Mouse (Mus musculus): ENCODE results near the gene Mrpl4. TPM values are rescaled to one million over a fixed set of nuclear protein-coding genes. Genes with fewer than 3 reads are reported as not detected.
A peak's percentile ranks its signal among the peaks of the same experiment; 100 is the strongest.

Mrpl4 gene
- total and polyA plus RNA-seq, 3 experiments = 42.1 to 103 (median 94.8) TPM

DNA sequence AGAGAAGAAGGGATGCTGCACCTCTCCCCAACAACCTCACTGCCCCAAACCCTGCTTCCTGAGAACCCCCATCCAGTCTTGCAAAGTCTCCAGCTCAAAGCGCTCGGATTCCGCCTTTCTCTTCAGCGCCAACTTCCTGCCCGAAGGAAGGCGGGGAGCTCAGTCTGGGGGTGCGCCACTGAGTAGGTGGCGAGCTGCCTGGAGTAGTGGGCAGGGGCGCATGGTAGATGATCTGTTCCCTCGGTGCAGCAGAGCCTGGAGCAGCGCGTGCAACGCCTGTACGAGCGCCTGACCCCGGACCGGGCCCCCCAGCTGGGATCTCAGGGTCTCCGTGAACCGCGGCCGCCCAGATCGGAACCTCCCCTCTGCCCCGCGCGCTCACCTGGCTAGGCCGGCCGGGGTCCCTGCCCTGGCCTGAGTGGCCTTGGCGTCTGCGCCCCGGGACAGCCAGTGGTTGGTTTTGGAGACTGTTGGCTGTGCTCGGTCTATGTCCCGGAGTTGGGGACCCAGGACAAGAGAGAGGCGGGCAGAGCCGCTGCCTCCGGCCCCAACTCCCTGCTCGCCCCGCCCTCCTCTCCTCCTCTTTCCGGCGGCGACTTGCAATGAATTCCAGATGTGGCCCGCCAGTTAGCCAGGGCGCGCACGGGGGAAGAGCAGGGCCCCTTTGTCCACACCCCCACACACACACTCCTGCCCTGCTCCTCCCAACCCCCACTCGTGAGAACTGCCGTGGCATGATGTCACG lies 26.1 kb upstream of the Mrpl4 start, which contains the start of gene S1pr2 (continued):
- no peak for TF ChIP-seq JUN (IDR thresholded peaks at IDR 0.05; ENCODE audit: insufficient read depth, low read depth, low read length)
- no peak for TF ChIP-seq JUND (conservative IDR thresholded peaks at IDR 0.05; ENCODE audit: low read depth, low read length)
- TF ChIP-seq E2F4 (IDR thresholded peaks at IDR 0.05; ENCODE audit: insufficient replicate concordance, low read depth, low read length) = no peak
- peak; percentile 36; the same call in 1 of the 2 replicates for TF ChIP-seq TCF12 (IDR thresholded peaks at IDR 0.05; ENCODE audit: low read depth, low read length)
- no peak for TF ChIP-seq SIN3A (IDR thresholded peaks at IDR 0.05; ENCODE audit: low read length)
- no peak for TF ChIP-seq RCOR1 (conservative IDR thresholded peaks at IDR 0.05; ENCODE audit: low read depth, low read length)
- TF ChIP-seq ETS1 (conservative IDR thresholded peaks at IDR 0.05; ENCODE audit: low read depth, low read length) = peak; percentile 81
- TF ChIP-seq ZNF384 (IDR thresholded peaks at IDR 0.05; ENCODE audit: low read depth, low read length) = no peak
- TF ChIP-seq MAZ (IDR thresholded peaks at IDR 0.05; ENCODE audit: low read depth, low read length) = peak; percentile 78

DNA sequence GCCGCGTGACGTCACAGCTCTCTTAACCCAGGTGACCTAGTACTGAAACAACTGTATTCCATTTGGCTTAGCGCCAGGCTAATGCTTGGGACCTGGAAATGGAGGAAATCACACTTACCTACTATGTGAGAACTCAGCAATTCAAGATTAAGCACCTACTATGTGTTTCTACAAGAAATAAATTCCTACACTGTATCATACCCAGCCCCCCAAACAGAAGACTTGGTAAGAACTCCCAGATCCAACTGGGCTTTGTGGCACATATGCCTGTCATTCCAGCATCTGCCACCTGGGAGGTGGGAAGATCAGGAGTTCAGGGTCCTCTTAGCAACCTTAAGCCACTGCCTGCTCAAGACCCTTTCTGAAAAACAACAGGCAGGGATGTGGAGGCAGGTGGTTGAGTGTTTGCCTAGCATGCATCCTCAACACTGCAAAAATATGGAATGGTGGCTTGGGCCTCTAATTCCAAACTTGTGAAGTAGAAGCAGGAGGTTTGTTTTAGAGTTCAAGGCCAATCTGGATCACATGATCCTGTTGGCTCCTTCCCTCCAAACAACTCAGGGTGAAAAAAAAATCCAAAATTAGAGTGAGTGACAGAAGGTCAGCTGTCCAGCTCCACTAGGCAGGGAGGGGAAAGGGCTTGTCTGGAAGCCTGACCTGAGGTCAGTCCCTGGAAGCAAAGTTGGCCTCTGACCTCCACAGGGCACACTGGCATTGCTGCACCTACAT lies 25.4 kb upstream of the Mrpl4 start:
- H3K4me3 ChIP-seq (replicated peaks in 1 of 3; ENCODE audit: low read depth in 2 of 3, low read length in 2 of 3, poor library complexity in 1 of 3) = peak overlapping the region; percentile 74 to 79 (median 77)
- DNase-seq (ENCODE audit: extremely low read depth) = no peak
- H3K79me2 ChIP-seq (replicated peaks; ENCODE audit: control insufficient read depth, extremely low read depth, insufficient read depth, poor library complexity, severe bottlenecking) = no peaks in the 10 kb centered on the region
- no peak overlapping the region for H3K9ac ChIP-seq (ENCODE audit: insufficient read depth, low read depth)
- no peak overlapping the region for H3K4me2 ChIP-seq (ENCODE audit: insufficient read depth, low read depth, poor library complexity, severe bottlenecking)
- H3K9me3 ChIP-seq (replicated peaks; ENCODE audit: low read length) = no peaks in the 10 kb centered on the region
- peaks cover 4% of the 10 kb centered on the region for H3K27me3 ChIP-seq (replicated peaks)
- H3K27ac ChIP-seq (ENCODE audit: insufficient read depth, low read depth) = no peak overlapping the region
- in situ Hi-C loops (cut with MboI; ENCODE audit: low pct_ligation_motif_present, low pct_unique_long_range_greater_than_20kb, low sequenced_read_pairs) = no loop called here
- peaks cover 16 to 40% of the 10 kb centered on the region in 2 experiments for H3K4me1 ChIP-seq (ENCODE audit: control insufficient read depth in 1 of 2, insufficient read depth in 2 of 2)
- TF ChIP-seq EP300 (IDR thresholded peaks at IDR 0.05; ENCODE audit: low read length) (0 out of 2 replicates have a peak, but pooled peaks have one; percentile 1), ZKSCAN1 (IDR thresholded peaks at IDR 0.05; ENCODE audit: borderline replicate concordance, low read depth, low read length) (peak; percentile 85), NRF1 (IDR thresholded peaks at IDR 0.05; ENCODE audit: low read depth, low read length) (0 out of 2 replicates have a peak, but pooled peaks have one; percentile 22), ZNF384 (IDR thresholded peaks at IDR 0.05; ENCODE audit: low read depth, low read length) (no peak), MAFK (IDR thresholded peaks at IDR 0.05; ENCODE audit: insufficient replicate concordance, low read length) (no peak), MAX (IDR thresholded peaks at IDR 0.05; ENCODE audit: low read length) (no peak)
- dilution Hi-C loops (cut with MboI; ENCODE audit: extremely low pct_ligation_motif_present, extremely low pct_unique_long_range_greater_than_20kb, low sequenced_read_pairs) = no loop called here
- H3K36me3 ChIP-seq (replicated peaks in 1 of 2; ENCODE audit: control insufficient read depth in 1 of 2, insufficient read depth in 1 of 2, low read length in 1 of 2) = peaks cover 0 to 3% of the 10 kb centered on the region in 2 experiments
